Mouse (Mus musculus): ENCODE measurements around the gene Vps26c.

The Vps26c gene

GRCm38 (mm10) chr16:94449151-94449550 is 77.5 kb downstream of the Vps26c start:
- H3K27me3 ChIP-seq (ENCODE audit: insufficient read depth, low read length), result no peaks in the 10 kb centered on the region
- H3K4me3 ChIP-seq (replicated peaks; ENCODE audit: low read length), result no peak overlapping the region
- no peaks in the 10 kb centered on the region for H3K9me3 ChIP-seq (ENCODE audit: low read length)
- H3K4me1 ChIP-seq (replicated peaks; ENCODE audit: low read depth, low read length), result peaks cover 10% of the 10 kb centered on the region
- H3K36me3 ChIP-seq (ENCODE audit: insufficient read depth, low read length), result peaks cover 87% of the 10 kb centered on the region
- TF ChIP-seq POU5F1 (IDR thresholded peaks at IDR 0.05; ENCODE audit: borderline replicate concordance, low read length) (no peak), CTCF (conservative IDR thresholded peaks at IDR 0.05; ENCODE audit: low read length) (peak; percentile 3; the same call in 1 of the 2 replicates)

All from E14TG2a.4 (cell line).